Mouse (Mus musculus): ENCODE measurements at regions not wholly inside any gene's neighbourhood (a gene's known extent, or its start where the extent isn't known, plus 50 kb on each side); places are given as distances from the start of the nearest gene placed in this dataset.

- DNase-seq (ENCODE audit: low read depth) = no peak
These were observed 94.5 kb downstream of the Olfm1 start for GRCm38 (mm10) chr2:28287210-28287860.

GRCm38 (mm10) chr2:28289339-28289738, 96.5 kb downstream of the Olfm1 start:
- no peak for DNase-seq (ENCODE audit: low read depth)

GRCm38 (mm10) chr2:28289860-28290471, 97.2 kb downstream of the Olfm1 start:
- DNase-seq (ENCODE audit: low read depth) = no peak

- no peak for DNase-seq (ENCODE audit: low read depth)
These were observed 101.7 kb downstream of the Olfm1 start for GRCm38 (mm10) chr2:28294509-28294908.

GRCm38 (mm10) chr2:28296183-28296582, 103.4 kb downstream of the Olfm1 start:
- no peak for DNase-seq (ENCODE audit: low read depth)

GRCm38 (mm10) chr2:28298738-28299137, 105.9 kb downstream of the Olfm1 start:
- no peak for DNase-seq (ENCODE audit: low read depth)

GRCm38 (mm10) chr2:28299346-28299745, 106.6 kb downstream of the Olfm1 start:
- DNase-seq (ENCODE audit: low read depth) = no peak

GRCm38 (mm10) chr2:28301313-28301712, 108.5 kb downstream of the Olfm1 start:
- DNase-seq (ENCODE audit: low read depth) = no peak

GRCm38 (mm10) chr2:28303936-28304335, 111.1 kb downstream of the Olfm1 start:
- no peak for DNase-seq (ENCODE audit: low read depth)

- peak; percentile 51 for DNase-seq (ENCODE audit: low read depth)
These were observed 111.9 kb downstream of the Olfm1 start for GRCm38 (mm10) chr2:28304712-28305111.

GRCm38 (mm10) chr2:28309122-28309521, 116.3 kb downstream of the Olfm1 start:
- DNase-seq (ENCODE audit: low read depth) = no peak

- DNase-seq (ENCODE audit: low read depth) = no peak
These were observed 119.4 kb downstream of the Olfm1 start for GRCm38 (mm10) chr2:28312212-28312611.

- no peak for DNase-seq (ENCODE audit: low read depth)
These were observed 121.1 kb upstream of the Ppp1r26 start for GRCm38 (mm10) chr2:28325502-28325901.

- DNase-seq (ENCODE audit: low read depth) = no peak
These were observed 120.5 kb upstream of the Ppp1r26 start for GRCm38 (mm10) chr2:28326056-28326455.

- DNase-seq (ENCODE audit: low read depth) = no peak
These were observed 119.9 kb upstream of the Ppp1r26 start for GRCm38 (mm10) chr2:28326682-28327081.

GRCm38 (mm10) chr2:28329130-28329529, 117.5 kb upstream of the Ppp1r26 start:
- DNase-seq (ENCODE audit: low read depth) = no peak

GRCm38 (mm10) chr2:28335141-28335789, 111.3 kb upstream of the Ppp1r26 start:
- DNase-seq (ENCODE audit: low read depth) = no peak

GRCm38 (mm10) chr2:28335810-28336209, 110.8 kb upstream of the Ppp1r26 start:
- no peak for DNase-seq (ENCODE audit: low read depth)

GRCm38 (mm10) chr2:28336349-28337309, 110.0 kb upstream of the Ppp1r26 start:
- DNase-seq (ENCODE audit: low read depth) = no peak

- no peak for DNase-seq (ENCODE audit: low read depth)
These were observed 109.0 kb upstream of the Ppp1r26 start for GRCm38 (mm10) chr2:28337561-28337960.

- no peak for DNase-seq (ENCODE audit: low read depth)
These were observed 105.3 kb upstream of the Ppp1r26 start for GRCm38 (mm10) chr2:28341304-28341703.

- DNase-seq (ENCODE audit: low read depth) = no peak
These were observed 98.1 kb upstream of the Ppp1r26 start for GRCm38 (mm10) chr2:28348453-28348852.

Measured in induced T-regulatory cell, adult 2 months (primary cell).